Mouse (Mus musculus) induced T-regulatory cell, adult 2 months (primary cell): ENCODE results near the gene Lcn4.

Experiments used
- DNase-seq: peaks from one replicate; pipeline ENCODE4 v3.0.0-alpha.2; 2012; ENCODE audit warnings: low read depth

Lcn4 gene

GRCm38 (mm10) chr2:26671182-26671581 is at the start of gene Lcn4:
Gene Lcn4, minus strand, starts transcription at chr2:26671282.
- DNase-seq = no peak

GRCm38 (mm10) chr2:26686171-26686675 is 15.1 kb upstream of the Lcn4 start:
- no peak for DNase-seq

GRCm38 (mm10) chr2:26668746-26669145 is 2.3 kb downstream of the Lcn4 start:
- DNase-seq = peak; percentile 77

- DNase-seq = peak; percentile 86
Measured at GRCm38 (mm10) chr2:26663551-26663950, 7.5 kb downstream of the Lcn4 start.

- DNase-seq = no peak
Measured at GRCm38 (mm10) chr2:26663112-26663511, 8.0 kb downstream of the Lcn4 start.

GRCm38 (mm10) chr2:26662509-26662882 is 8.6 kb downstream of the Lcn4 start:
- no peak for DNase-seq

GRCm38 (mm10) chr2:26661768-26662508 is 9.1 kb downstream of the Lcn4 start:
- DNase-seq = no peak

- DNase-seq = peak; percentile 67
Measured at GRCm38 (mm10) chr2:26661143-26661752, 9.8 kb downstream of the Lcn4 start.

GRCm38 (mm10) chr2:26657426-26657825 is 13.7 kb downstream of the Lcn4 start:
- DNase-seq = no peak

- no peak for DNase-seq
Measured at GRCm38 (mm10) chr2:26654687-26655086, 16.4 kb downstream of the Lcn4 start.

GRCm38 (mm10) chr2:26646643-26647293 is 24.3 kb downstream of the Lcn4 start:
- peak; percentile 95 for DNase-seq

GRCm38 (mm10) chr2:26643942-26644341 is 27.1 kb downstream of the Lcn4 start:
- DNase-seq = peak; percentile 82

GRCm38 (mm10) chr2:26641006-26641647 is 30.0 kb downstream of the Lcn4 start:
- no peak for DNase-seq

- DNase-seq = peak; percentile 97
Measured at GRCm38 (mm10) chr2:26639838-26640830, 30.9 kb downstream of the Lcn4 start.

GRCm38 (mm10) chr2:26639083-26639482 is 32.0 kb downstream of the Lcn4 start:
- peak; percentile 83 for DNase-seq

GRCm38 (mm10) chr2:26638572-26638971 is 32.5 kb downstream of the Lcn4 start:
- no peak for DNase-seq

GRCm38 (mm10) chr2:26638039-26638438 is 33.0 kb downstream of the Lcn4 start:
- DNase-seq = no peak

- DNase-seq = no peak
Measured at GRCm38 (mm10) chr2:26637316-26637932, 33.7 kb downstream of the Lcn4 start.

- DNase-seq = no peak
Measured at GRCm38 (mm10) chr2:26636325-26636635, 34.8 kb downstream of the Lcn4 start.

- no peak for DNase-seq
Measured at GRCm38 (mm10) chr2:26635489-26636324, 35.4 kb downstream of the Lcn4 start.
